Mouse (Mus musculus) midbrain, embryonic 15.5 days (tissue): Measurements from ENCODE around the gene Cachd1. TPM values are rescaled to one million over a fixed set of nuclear protein-coding genes. Genes with fewer than 3 reads are reported as not detected.

ENCODE experiments used
- ATAC-seq: fragments of 200-750 bp; cut with Nextera tagmentation; replicated peaks from 2 replicates; pipeline ENCODE4 v1.8.0; 2017; ENCODE audit warnings: moderate TSS enrichment
- H3K27ac ChIP-seq: fragments of 300-500 bp; sonication (generic); 2 replicates; pipeline ENCODE4 v1.5.1; 2015; ENCODE audit warnings: mild to moderate bottlenecking, inconsistent platforms
- H3K27me3 ChIP-seq: fragments of 300-500 bp; sonication (generic); replicated peaks from 2 replicates; pipeline ENCODE4 v1.6.1; 2015; ENCODE audit warnings: inconsistent platforms
- H3K36me3 ChIP-seq: fragments of 300-500 bp; sonication (generic); replicated peaks from 2 replicates; pipeline ENCODE4 v1.6.1; 2015; ENCODE audit warnings: inconsistent platforms
- H3K4me1 ChIP-seq: fragments of 300-500 bp; sonication (generic); 2 replicates; pipeline ENCODE4 v1.6.1; 2015; ENCODE audit warnings: inconsistent platforms
- H3K4me2 ChIP-seq: fragments of 300-500 bp; sonication (generic); 2 replicates; pipeline ENCODE4 v1.6.1; 2015; ENCODE audit warnings: inconsistent platforms, mild to moderate bottlenecking, moderate library complexity
- H3K4me3 ChIP-seq: fragments of 300-500 bp; sonication (generic); 2 replicates; pipeline ENCODE4 v1.5.1; 2015; ENCODE audit warnings: mild to moderate bottlenecking, inconsistent platforms
- H3K9ac ChIP-seq: fragments of 300-500 bp; sonication (generic); 2 replicates; pipeline ENCODE4 v1.6.1; 2015; ENCODE audit warnings: mild to moderate bottlenecking, inconsistent platforms
- H3K9me3 ChIP-seq: fragments of 300-500 bp; sonication (generic); 2 replicates; pipeline ENCODE4 v1.6.1; 2016; ENCODE audit warnings: inconsistent platforms
- WGBS: fragments of 180-500 bp; shearing (Covaris S2); methylation state at CpG from one replicate; pipeline ENCODE4 v1.1.7; 2015; ENCODE audit warnings: mixed read lengths; 5-methylcytosine and 5-hydroxymethylcytosine counted together
- polyA plus RNA-seq: library from polyadenylated mRNA; unstranded; fragments of >200 nt; fragmentation: Nextera tagmentation; extraction: Ambion mirVana; gene quantifications from 2 replicates; pipeline ENCODE4 v1.2.1, GENCODE M21; 2015

The Cachd1 gene
- polyA plus RNA-seq, 1 experiment from 2014 or later: 41.8 TPM

DNA sequence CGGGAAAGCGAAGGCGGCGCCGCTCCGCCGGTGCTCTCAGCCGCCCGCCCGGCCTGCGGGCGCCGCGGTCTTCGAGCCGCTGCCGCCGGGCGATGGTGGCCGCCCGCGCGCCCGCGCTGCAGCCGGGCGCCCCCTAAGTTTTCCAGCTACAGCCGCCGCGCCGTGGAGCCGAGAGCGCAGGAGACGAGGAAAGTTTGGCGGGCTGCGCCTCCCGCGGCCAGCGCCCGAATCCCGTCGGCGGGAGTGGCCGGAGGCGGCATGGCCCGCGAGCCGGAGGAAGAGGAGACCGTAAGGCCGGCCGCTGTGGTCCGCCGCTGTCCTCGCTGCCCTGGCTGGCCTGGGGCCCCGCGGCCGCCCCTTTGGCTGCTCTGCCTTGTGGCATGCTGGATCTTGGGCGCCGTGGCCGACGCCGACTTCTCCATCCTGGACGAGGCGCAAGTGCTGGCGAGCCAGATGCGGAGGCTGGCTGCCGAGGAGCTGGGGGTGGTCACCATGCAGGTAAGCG, 448 bp downstream of the Cachd1 start:
- Histone ChIP-seq H3K4me2 (peak overlapping the region; percentile 82), H3K9me3 (no peaks in the 10 kb centered on the region), H3K4me3 (peak overlapping the region; percentile 99), H3K27ac (peak overlapping the region; percentile 90), H3K4me1 (peaks cover 32% of the 10 kb centered on the region), H3K36me3 (no peaks in the 10 kb centered on the region), H3K27me3 (no peaks in the 10 kb centered on the region), H3K9ac (peak overlapping the region; percentile 97)
- WGBS: under 1% methylated on average over 59 of the region's 68 CpGs
- ATAC-seq: peak; percentile 43

DNA sequence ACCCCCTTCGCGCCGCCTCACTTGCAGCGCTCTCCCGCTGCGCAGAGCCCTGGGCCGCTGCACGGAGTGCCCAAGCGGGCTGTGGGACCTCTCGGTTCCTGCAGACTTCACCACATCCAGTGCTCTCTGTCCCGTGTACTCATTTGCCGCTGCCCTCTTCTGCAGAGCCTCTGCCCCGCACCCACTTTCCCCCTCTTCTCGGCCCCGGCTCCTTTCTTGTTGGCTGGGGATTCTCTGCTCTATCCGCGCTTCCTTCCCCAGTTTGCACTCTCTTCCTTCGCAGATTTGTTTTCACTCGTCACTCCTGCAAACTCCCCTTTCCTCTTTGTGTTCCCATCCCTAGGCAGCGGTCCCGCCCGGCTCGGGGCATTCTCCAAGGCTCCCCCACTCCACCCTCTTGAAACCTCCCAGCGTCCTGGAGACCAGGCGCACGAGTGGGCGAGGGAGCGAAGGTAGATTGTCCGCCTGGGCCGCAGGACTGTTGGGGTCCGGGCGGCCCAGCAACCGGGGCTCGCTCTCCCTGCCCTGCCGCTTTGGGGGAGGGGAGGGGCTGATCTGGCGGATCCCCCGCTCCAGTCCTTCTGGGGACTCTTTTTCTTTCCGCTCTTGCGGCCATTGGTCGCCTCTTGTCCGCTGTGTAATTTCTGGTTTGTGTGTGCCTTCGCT, 1.0 kb downstream of the Cachd1 start:
- H3K9me3 ChIP-seq: no peaks in the 10 kb centered on the region
- peak overlapping the region; percentile 99 for H3K4me3 ChIP-seq
- ATAC-seq: peak; percentile 51
- peaks cover 36% of the 10 kb centered on the region for H3K4me1 ChIP-seq
- under 1% methylated on average over 42 of the region's 42 CpGs for WGBS
- H3K9ac ChIP-seq: peak overlapping the region; percentile 97
- no peaks in the 10 kb centered on the region for H3K36me3 ChIP-seq
- H3K27me3 ChIP-seq: no peaks in the 10 kb centered on the region
- peak overlapping the region; percentile 82 for H3K4me2 ChIP-seq
- H3K27ac ChIP-seq: peak overlapping the region; percentile 90

DNA sequence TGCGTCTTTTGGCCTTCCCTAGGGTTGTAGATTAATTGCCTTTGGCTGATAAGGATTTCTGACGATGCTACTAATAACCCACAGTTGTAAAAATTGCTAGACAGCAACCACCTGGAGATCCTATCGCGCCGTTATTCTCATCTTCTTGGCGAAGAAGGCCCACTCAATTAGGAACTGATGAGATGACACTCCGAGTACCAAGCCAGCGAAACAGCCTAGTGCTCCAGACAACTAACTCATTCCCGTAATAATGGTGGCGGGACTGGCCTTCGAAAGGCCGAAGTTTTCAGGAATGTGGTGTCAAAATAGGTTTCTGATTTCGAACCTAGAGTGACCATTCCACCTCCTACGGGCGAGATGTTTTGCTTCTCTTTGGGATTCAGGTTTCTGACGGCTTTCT, 1.6 kb downstream of the Cachd1 start:
- Histone ChIP-seq H3K9ac (peak overlapping the region; percentile 97), H3K27ac (peak overlapping the region; percentile 90), H3K4me3 (peak overlapping the region; percentile 99), H3K4me2 (peak overlapping the region; percentile 82), H3K4me1 (peaks cover 40% of the 10 kb centered on the region), H3K9me3 (no peaks in the 10 kb centered on the region), H3K27me3 (no peaks in the 10 kb centered on the region), H3K36me3 (no peaks in the 10 kb centered on the region)
- WGBS: 1% methylated on average over 16 of the region's 16 CpGs
- no peak for ATAC-seq

DNA sequence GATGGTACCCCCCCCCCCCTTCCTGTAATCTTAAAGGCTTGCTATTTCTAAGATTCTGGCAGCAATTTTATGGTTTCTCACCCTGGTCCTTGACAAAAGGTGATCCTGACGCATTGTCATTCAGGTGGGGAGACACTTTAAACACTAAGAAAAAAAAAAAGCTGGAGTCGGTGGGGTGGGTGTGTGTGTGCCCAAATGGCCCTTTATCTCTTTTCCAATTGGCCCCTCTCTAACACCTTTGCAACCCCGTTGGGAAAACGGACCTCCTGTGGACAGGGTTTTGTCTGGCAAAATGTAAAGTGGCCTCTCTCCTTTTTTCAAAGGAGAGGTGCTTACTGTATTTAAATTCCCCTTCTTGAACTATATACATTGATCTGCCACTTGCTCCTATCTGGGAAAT, 2.5 kb downstream of the Cachd1 start:
- 5% methylated on average over 4 of the region's 4 CpGs for WGBS
- H3K9ac ChIP-seq: peak overlapping the region; percentile 97
- no peak for ATAC-seq
- H3K27ac ChIP-seq: peak overlapping the region; percentile 90
- H3K36me3 ChIP-seq: no peaks in the 10 kb centered on the region
- H3K4me3 ChIP-seq: peak overlapping the region; percentile 99
- no peaks in the 10 kb centered on the region for H3K27me3 ChIP-seq
- peak overlapping the region; percentile 82 for H3K4me2 ChIP-seq
- H3K9me3 ChIP-seq: no peaks in the 10 kb centered on the region
- H3K4me1 ChIP-seq: peaks cover 46% of the 10 kb centered on the region

DNA sequence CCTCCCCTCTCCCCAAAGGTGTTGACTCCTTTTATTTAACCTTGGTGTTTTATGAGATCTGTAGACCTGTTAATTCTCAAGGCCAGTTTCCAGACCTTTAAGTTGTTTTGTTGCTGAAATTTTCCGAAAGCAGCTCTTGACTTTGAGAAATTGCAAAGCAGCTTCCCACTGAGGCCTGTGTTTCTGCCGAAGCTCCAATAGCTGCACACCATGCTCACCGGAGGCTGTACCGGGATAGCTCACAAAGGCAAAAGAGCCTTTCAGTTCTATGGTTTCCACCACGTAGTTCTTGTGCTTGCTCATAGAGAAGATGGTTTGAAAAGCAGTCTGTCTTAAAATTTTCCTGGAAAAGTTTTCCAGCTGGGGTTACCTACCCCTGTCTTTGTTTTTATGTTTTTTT, 3.2 kb downstream of the Cachd1 start:
- no peak for ATAC-seq
- H3K4me1 ChIP-seq: peaks cover 49% of the 10 kb centered on the region
- H3K27me3 ChIP-seq: no peaks in the 10 kb centered on the region
- peak overlapping the region; percentile 90; the same call in 1 of the 2 replicates for H3K27ac ChIP-seq
- peak overlapping the region; percentile 97 for H3K9ac ChIP-seq
- H3K9me3 ChIP-seq: no peaks in the 10 kb centered on the region
- WGBS: 8% methylated on average over 5 of the region's 5 CpGs
- peak overlapping the region; percentile 99 for H3K4me3 ChIP-seq
- peak overlapping the region; percentile 82 for H3K4me2 ChIP-seq
- H3K36me3 ChIP-seq: no peaks in the 10 kb centered on the region

DNA sequence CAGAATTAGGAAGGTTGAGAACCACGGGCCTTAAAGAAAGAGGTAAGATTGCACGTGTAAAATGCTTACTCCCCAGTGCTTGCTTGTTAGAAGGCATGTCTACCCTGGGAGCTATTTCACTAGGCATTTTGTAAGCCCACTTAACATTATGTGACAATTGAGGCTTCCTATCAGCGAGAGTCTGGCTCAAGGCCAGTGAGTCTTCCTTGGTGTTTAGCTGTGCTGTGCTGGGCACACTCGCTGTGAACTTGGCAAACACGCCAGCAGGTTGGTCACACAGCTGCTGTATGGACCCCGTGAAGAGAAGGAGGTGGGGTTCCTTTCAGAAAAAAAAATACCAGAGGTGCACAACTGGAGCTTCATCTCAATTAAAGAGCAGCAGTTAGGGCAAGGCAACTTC, 4.4 kb downstream of the Cachd1 start:
- Histone ChIP-seq H3K4me1 (peaks cover 44% of the 10 kb centered on the region), H3K27me3 (no peaks in the 10 kb centered on the region), H3K9ac (peak overlapping the region; percentile 24; the same call in 1 of the 2 replicates), H3K36me3 (no peaks in the 10 kb centered on the region), H3K4me3 (peak overlapping the region; percentile 99), H3K27ac (peak overlapping the region; percentile 43; the same call in 1 of the 2 replicates), H3K4me2 (peak overlapping the region; percentile 82), H3K9me3 (no peaks in the 10 kb centered on the region)
- no peak for ATAC-seq
- WGBS: 36% methylated on average over 6 of the region's 6 CpGs

DNA sequence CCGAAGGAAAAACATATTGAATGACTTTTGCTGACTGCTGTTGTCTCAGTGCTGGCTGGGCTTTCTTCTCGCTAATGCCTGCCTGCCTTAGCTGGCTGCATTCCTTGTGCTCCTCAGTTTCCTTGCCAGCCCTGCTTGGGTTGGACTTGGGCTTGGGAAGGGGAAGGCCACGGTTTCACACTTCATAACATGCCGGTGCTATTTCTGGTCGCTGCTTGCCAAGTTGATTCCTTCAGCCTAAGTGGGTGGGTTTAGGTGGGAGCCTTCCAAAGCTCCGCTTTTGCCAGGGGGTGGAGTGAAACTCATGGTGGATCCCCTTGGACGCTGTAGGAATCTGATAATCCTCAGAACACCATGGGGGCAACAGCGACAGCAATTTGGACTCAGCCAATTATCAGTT, 5.9 kb downstream of the Cachd1 start:
- no peak overlapping the region for H3K9ac ChIP-seq
- no peak overlapping the region for H3K27ac ChIP-seq
- H3K9me3 ChIP-seq: no peaks in the 10 kb centered on the region
- ATAC-seq: no peak
- H3K36me3 ChIP-seq: no peaks in the 10 kb centered on the region
- H3K4me2 ChIP-seq: peak overlapping the region; percentile 28; the same call in 1 of the 2 replicates
- H3K4me1 ChIP-seq: peaks cover 55% of the 10 kb centered on the region
- WGBS: 37% methylated on average over 8 of the region's 8 CpGs
- H3K4me3 ChIP-seq: no peak overlapping the region
- H3K27me3 ChIP-seq: no peaks in the 10 kb centered on the region

DNA sequence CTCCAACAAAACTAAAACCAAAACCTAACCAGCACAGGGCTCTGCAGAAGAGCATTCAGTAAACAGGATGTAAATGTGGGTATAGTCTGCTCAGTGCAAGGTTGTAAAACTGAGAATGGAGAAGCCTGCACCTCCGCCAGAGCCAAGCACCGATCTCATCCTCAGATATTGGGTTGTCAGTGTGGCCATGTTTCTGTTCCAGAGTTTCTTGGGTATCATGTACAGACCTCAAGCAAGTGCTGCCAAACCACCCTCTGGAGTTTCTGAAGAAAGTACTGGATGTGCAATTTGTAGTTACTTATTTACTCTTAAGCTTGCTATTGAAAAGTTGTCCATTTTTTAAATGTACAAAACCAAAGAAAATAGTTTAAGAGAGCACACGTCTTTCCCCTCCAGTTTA, 6.4 kb downstream of the Cachd1 start:
- H3K36me3 ChIP-seq: no peaks in the 10 kb centered on the region
- 0 out of 2 replicates have a peak overlapping the region, but pooled peaks have one; percentile 28 for H3K4me2 ChIP-seq
- H3K9me3 ChIP-seq: no peaks in the 10 kb centered on the region
- no peak overlapping the region for H3K27ac ChIP-seq
- no peak for ATAC-seq
- H3K27me3 ChIP-seq: no peaks in the 10 kb centered on the region
- H3K4me1 ChIP-seq: peaks cover 59% of the 10 kb centered on the region
- H3K4me3 ChIP-seq: no peak overlapping the region
- no peak overlapping the region for H3K9ac ChIP-seq
- 77% methylated on average over 3 of the region's 3 CpGs for WGBS

DNA sequence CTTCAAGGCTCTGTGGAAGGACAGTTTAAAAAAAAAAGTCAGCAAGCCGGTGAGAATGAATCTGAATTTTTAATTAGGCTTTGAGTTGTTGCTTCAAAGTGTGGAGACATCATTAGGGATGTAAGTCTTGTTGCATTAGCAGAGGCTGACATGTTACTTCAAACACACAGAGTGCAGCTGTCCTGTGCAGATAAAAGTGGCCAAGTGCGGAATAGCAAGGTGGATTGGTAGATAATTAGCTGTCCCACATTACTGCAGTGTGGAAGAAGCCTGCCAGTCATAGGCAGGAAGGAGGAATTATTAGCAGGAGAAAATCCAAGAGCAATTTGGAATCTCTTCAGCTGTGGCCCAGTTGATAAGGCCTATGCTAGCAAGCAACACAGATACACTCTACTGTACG, 10.7 kb downstream of the Cachd1 start:
- no peak overlapping the region for H3K9ac ChIP-seq
- no peaks in the 10 kb centered on the region for H3K36me3 ChIP-seq
- peak; percentile 91 for ATAC-seq
- no peaks in the 10 kb centered on the region for H3K27me3 ChIP-seq
- WGBS: 37% methylated on average over 3 of the region's 3 CpGs
- peak overlapping the region; percentile 68 for H3K27ac ChIP-seq
- H3K4me2 ChIP-seq: no peak overlapping the region
- H3K4me3 ChIP-seq: no peak overlapping the region
- peaks cover 36% of the 10 kb centered on the region for H3K4me1 ChIP-seq
- H3K9me3 ChIP-seq: no peaks in the 10 kb centered on the region

DNA sequence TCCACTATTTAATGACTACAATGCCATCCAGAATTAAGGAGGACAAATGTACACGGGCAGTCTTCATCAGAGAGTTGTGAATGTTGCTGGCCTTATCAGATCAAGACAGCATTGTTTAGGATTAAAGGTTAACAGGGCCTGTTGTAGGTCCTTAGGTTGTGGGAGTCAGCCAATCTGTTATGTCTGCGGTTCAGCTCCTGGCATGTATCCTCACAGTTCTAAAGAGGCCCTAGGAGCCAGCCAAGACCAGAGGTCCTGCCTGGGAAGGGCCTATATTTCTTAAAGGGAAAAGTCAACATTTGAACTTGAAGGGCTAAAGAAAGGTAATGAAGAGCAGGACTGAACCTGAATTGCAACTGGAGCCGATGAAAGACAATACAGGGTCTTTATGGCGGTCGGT, 13.7 kb downstream of the Cachd1 start:
- Histone ChIP-seq H3K27ac (no peak overlapping the region), H3K9me3 (no peaks in the 10 kb centered on the region), H3K9ac (no peak overlapping the region), H3K27me3 (no peaks in the 10 kb centered on the region), H3K4me2 (no peak overlapping the region), H3K4me3 (no peak overlapping the region), H3K36me3 (no peaks in the 10 kb centered on the region), H3K4me1 (peaks cover 41% of the 10 kb centered on the region)
- 87% methylated on average over 5 of the region's 5 CpGs for WGBS
- no peak for ATAC-seq

DNA sequence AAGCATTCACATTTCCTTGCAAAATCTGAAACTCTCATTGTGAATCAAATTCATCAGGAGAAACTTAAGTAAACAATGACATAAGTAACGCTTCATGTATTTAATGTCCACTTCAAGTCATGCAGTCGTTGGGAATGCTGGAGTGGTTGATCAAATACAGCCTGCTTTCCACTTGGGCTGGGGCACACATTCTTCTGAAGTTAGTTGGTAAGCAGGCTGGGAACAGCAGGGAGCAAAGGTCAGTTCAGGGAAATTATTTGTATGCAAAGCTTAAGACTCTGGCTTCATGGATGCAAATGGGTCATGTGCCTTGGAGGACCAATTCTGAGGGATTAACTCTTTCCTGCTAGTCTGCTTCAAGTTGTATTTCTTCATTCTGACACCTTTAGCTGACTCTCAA, 16.7 kb downstream of the Cachd1 start:
- Histone ChIP-seq H3K36me3 (no peaks in the 10 kb centered on the region), H3K27ac (0 out of 2 replicates have a peak overlapping the region, but pooled peaks have one; percentile 38), H3K9me3 (no peaks in the 10 kb centered on the region), H3K4me3 (no peak overlapping the region), H3K9ac (no peak overlapping the region), H3K4me2 (no peak overlapping the region), H3K4me1 (peaks cover 51% of the 10 kb centered on the region), H3K27me3 (no peaks in the 10 kb centered on the region)
- ATAC-seq: no peak
- 8% methylated on average over 2 of the region's 2 CpGs for WGBS

DNA sequence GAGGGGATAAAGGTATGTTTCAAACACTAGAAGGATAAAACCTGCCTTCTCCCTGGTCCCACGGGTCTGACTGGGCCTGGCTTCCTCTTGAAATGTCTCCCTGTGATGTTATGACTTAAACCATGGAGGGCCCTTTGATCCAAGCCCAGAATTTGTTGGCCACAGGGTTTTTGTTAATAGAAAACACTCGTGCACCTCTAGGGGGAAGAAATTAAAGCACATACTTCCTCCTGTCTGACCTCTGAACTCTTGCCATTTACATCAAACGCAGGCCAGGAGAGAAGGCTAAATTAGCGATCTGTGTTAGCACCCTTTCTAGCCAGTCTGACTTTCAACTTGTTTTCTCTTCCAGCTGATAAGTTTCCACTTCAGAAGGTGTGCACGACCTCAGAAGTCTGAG, 19.0 kb downstream of the Cachd1 start:
- no peaks in the 10 kb centered on the region for H3K9me3 ChIP-seq
- no peaks in the 10 kb centered on the region for H3K36me3 ChIP-seq
- 11% methylated on average over 5 of the region's 5 CpGs for WGBS
- H3K9ac ChIP-seq: no peak overlapping the region
- H3K4me3 ChIP-seq: no peak overlapping the region
- H3K27ac ChIP-seq: no peak overlapping the region
- H3K4me1 ChIP-seq: peaks cover 56% of the 10 kb centered on the region
- ATAC-seq: no peak; the same call in 1 of the 2 replicates
- no peaks in the 10 kb centered on the region for H3K27me3 ChIP-seq
- H3K4me2 ChIP-seq: no peak overlapping the region
